Mouse (Mus musculus) intestine, postnatal 0 days (tissue): Measurements from ENCODE around the gene Ap2s1. TPM values are rescaled to one million over a fixed set of nuclear protein-coding genes. Genes with fewer than 3 reads are reported as not detected.

Experiments used
- ATAC-seq: fragments of 200-750 bp; cut with Nextera tagmentation; 2 replicates; pipeline ENCODE4 v1.8.0; 2017; ENCODE audit warnings: mild to moderate bottlenecking, moderate TSS enrichment, moderate library complexity
- H3K27ac ChIP-seq: fragments of 300-500 bp; sonication (generic); 2 replicates; pipeline ENCODE4 v1.5.1; 2014; ENCODE audit warnings: mild to moderate bottlenecking, low read depth, low read length, moderate library complexity
- H3K27me3 ChIP-seq: fragments of 300-500 bp; sonication (generic); replicated peaks from 2 replicates; pipeline ENCODE4 v1.6.1; 2014; ENCODE audit warnings: low read length, mixed read lengths; ENCODE audit not compliant: control insufficient read depth, insufficient read depth
- H3K36me3 ChIP-seq: fragments of 300-500 bp; sonication (generic); 2 replicates; pipeline ENCODE4 v1.6.1; 2014; ENCODE audit warnings: mild to moderate bottlenecking, moderate library complexity; ENCODE audit not compliant: control insufficient read depth, insufficient read depth
- H3K4me1 ChIP-seq: fragments of 300-500 bp; sonication (generic); replicated peaks from 2 replicates; pipeline ENCODE4 v1.6.1; 2014; ENCODE audit warnings: antibody characterized with exemption, low read length, mixed read lengths; ENCODE audit not compliant: control insufficient read depth, insufficient read depth
- H3K4me2 ChIP-seq: fragments of 300-500 bp; sonication (generic); replicated peaks from 2 replicates; pipeline ENCODE4 v1.6.1; 2014; ENCODE audit warnings: low read depth, mild to moderate bottlenecking, moderate library complexity
- H3K4me3 ChIP-seq: fragments of 300-500 bp; sonication (generic); 2 replicates; pipeline ENCODE4 v1.5.1; 2014; ENCODE audit warnings: low read depth, low read length
- H3K9ac ChIP-seq: fragments of 300-500 bp; sonication (generic); 2 replicates; pipeline ENCODE4 v1.6.1; 2014; ENCODE audit warnings: mild to moderate bottlenecking, low read depth, low read length
- H3K9me3 ChIP-seq: fragments of 300-500 bp; sonication (generic); 2 replicates; pipeline ENCODE4 v1.6.1; 2016; ENCODE audit warnings: mixed run types; ENCODE audit not compliant: control insufficient read depth
- CTCF ChIP-seq: sonication (generic); IDR thresholded peaks from 2 replicates; pipeline ENCODE4 v1.5.1; 2016; ENCODE audit warnings: low read depth, mild to moderate bottlenecking, control low read depth, antibody characterized with exemption, moderate library complexity
- WGBS: fragments of 180-500 bp; shearing (Covaris S2); extraction: QIAGEN DNeasy Blood & Tissue Kit; methylation state at CpG from one replicate; pipeline ENCODE4 v1.1.7; 2014; 5-methylcytosine and 5-hydroxymethylcytosine counted together
- polyA plus RNA-seq: library from polyadenylated mRNA; unstranded; fragments of >200 nt; fragmentation: Nextera tagmentation; extraction: Ambion mirVana; gene quantifications from 2 replicates; pipeline ENCODE4 v1.2.1, GENCODE M21; 2015

Gene Ap2s1
- polyA plus RNA-seq, 1 experiment from 2014 or later = 316 TPM

DNA sequence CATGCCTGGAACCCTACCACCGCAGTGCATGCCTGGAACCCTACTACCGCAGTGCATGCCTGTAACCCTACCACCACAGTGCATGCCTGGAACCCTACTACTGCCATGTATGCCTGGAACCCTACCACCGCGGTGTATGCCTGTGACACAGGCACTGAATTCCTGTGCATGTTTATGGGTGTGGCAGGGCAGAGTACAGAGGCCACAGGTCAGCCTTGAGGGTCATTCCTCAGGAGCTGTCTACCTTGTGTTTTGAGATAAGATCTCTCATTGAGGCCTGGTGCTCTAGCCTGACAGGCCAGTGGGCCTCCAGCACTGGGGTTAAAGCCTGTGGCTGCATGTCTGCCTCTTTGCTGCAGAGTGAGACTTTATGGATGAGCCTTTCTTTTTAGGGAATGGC, 7.2 kb downstream of the Ap2s1 start:
- no peak for TF ChIP-seq CTCF

DNA sequence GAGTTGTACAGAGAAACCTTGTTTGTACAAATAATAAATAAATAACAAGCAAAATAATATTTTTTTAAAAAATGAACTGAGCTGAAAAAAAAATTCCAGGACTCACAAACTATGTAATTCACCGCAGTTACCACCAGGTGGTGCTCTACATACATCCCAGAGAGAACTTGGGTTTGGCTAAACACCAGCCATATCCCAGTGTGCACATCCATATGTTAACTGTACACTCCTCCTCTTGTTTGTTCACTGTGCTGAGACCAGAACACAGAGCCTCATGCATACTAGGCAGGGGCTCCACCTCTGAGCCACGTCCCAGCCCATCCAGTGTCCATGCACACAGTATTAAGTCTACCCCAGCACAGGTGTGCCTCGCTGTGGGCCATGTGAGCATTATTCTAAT, 7.9 kb downstream of the Ap2s1 start:
- no peak; the same call in 1 of the 2 replicates for ATAC-seq
- Histone ChIP-seq H3K4me3 (no peak overlapping the region), H3K9me3 (no peaks in the 10 kb centered on the region), H3K27ac (no peak overlapping the region), H3K9ac (no peak overlapping the region), H3K27me3 (no peaks in the 10 kb centered on the region), H3K36me3 (peaks cover 63% of the 10 kb centered on the region), H3K4me2 (no peak overlapping the region), H3K4me1 (no peaks in the 10 kb centered on the region)
- peak; percentile 88 for TF ChIP-seq CTCF
- 60% methylated on average over 3 of the region's 3 CpGs for WGBS

More for the DNA sequence above, 7.2 kb downstream of the Ap2s1 start:
- Histone ChIP-seq H3K36me3 (peaks cover 63% of the 10 kb centered on the region), H3K4me1 (no peaks in the 10 kb centered on the region), H3K9me3 (no peaks in the 10 kb centered on the region), H3K4me3 (no peak overlapping the region), H3K27ac (no peak overlapping the region), H3K27me3 (no peaks in the 10 kb centered on the region), H3K9ac (no peak overlapping the region), H3K4me2 (no peak overlapping the region; the same call in 1 of the 2 replicates)
- WGBS = 67% methylated on average over 4 of the region's 4 CpGs
- peak; percentile 42; the same call in 1 of the 2 replicates for ATAC-seq

GRCm38 (mm10) chr7:16747656-16748055, 9.4 kb downstream of the Ap2s1 start:
- WGBS = 91% methylated on average over 6 of the region's 6 CpGs
- no peak for ATAC-seq
- Histone ChIP-seq H3K9me3 (no peaks in the 10 kb centered on the region), H3K9ac (no peak overlapping the region), H3K27me3 (no peaks in the 10 kb centered on the region), H3K4me1 (no peaks in the 10 kb centered on the region), H3K27ac (no peak overlapping the region), H3K4me3 (no peak overlapping the region), H3K36me3 (peaks cover 58% of the 10 kb centered on the region), H3K4me2 (no peak overlapping the region)
- TF ChIP-seq CTCF = no peak

DNA sequence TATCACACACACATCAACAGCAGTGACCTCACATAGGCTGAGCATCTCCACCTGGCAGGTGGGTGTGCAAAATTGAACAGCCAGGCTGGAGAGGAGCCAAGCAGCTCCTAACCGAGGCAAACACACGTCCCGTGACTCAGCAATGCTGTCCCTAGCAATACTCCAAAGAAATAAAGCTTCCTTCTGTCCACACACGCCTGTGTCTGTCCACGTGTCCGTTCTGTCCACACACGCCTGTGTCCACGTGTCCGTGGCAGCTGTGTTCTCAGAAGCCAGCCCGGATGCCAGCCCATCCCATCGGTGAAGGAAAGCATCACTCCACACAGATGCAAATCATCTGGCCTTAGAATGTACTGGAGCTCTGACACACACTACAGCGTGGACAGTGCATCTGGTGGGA, 13.8 kb downstream of the Ap2s1 start:
- ATAC-seq = no peak

GRCm38 (mm10) chr7:16755362-16756017, 17.3 kb downstream of the Ap2s1 start:
- Histone ChIP-seq H3K4me3 (no peak overlapping the region), H3K27me3 (no peaks in the 10 kb centered on the region), H3K4me2 (no peak overlapping the region), H3K9me3 (no peaks in the 10 kb centered on the region), H3K36me3 (no peaks in the 10 kb centered on the region), H3K27ac (no peak overlapping the region), H3K9ac (no peak overlapping the region), H3K4me1 (no peaks in the 10 kb centered on the region)
- TF ChIP-seq CTCF = no peak
- 45% methylated on average over 17 of the region's 17 CpGs for WGBS
- ATAC-seq = no peak

More for the DNA sequence above, 13.8 kb downstream of the Ap2s1 start:
- no peaks in the 10 kb centered on the region for H3K4me1 ChIP-seq
- no peaks in the 10 kb centered on the region for H3K9me3 ChIP-seq
- H3K4me2 ChIP-seq = no peak overlapping the region
- no peak for TF ChIP-seq CTCF
- no peak overlapping the region for H3K4me3 ChIP-seq
- H3K27me3 ChIP-seq = no peaks in the 10 kb centered on the region
- peaks cover 25% of the 10 kb centered on the region for H3K36me3 ChIP-seq
- WGBS = 78% methylated on average over 12 of the region's 12 CpGs
- no peak overlapping the region for H3K27ac ChIP-seq
- H3K9ac ChIP-seq = no peak overlapping the region

GRCm38 (mm10) chr7:16758872-16759574, 20.8 kb downstream of the Ap2s1 start:
- TF ChIP-seq CTCF = no peak
- H3K9me3 ChIP-seq = no peaks in the 10 kb centered on the region
- H3K27ac ChIP-seq = no peak overlapping the region
- no peak overlapping the region for H3K4me3 ChIP-seq
- peak; percentile 51 for ATAC-seq
- WGBS = 68% methylated on average over 10 of the region's 11 CpGs
- no peak overlapping the region for H3K9ac ChIP-seq
- no peaks in the 10 kb centered on the region for H3K36me3 ChIP-seq
- no peaks in the 10 kb centered on the region for H3K27me3 ChIP-seq
- no peaks in the 10 kb centered on the region for H3K4me1 ChIP-seq
- no peak overlapping the region for H3K4me2 ChIP-seq
